In genomic region chr3:116327616-116328004, GRCm38 (mm10) we compare ENCODE assay signal across 10 mouse cellular contexts.
DNase-seq lines count a peak whose midpoint lies in the region; ATAC-seq lines count a peak whose summit lies in the region.
"Had no signal": no experiment of that assay in that cellular context is flagged by ENCODE, and none has a peak within 500 bp of the region (broad histone marks: within the 10 kb centered on the region; RNA-seq: fewer than 3 reads in every experiment).

No protein-coding gene starts in this region.

- no peaks in the 10 kb centered on the region for H3K9me3 ChIP-seq in heart, embryonic 15.5 days (replicated peaks)
- no peaks in the 10 kb centered on the region for H3K9me3 ChIP-seq in intestine, embryonic 15.5 days
- H3K9me3 ChIP-seq: liver, embryonic 15.5 days had no signal

- H3K4me1 ChIP-seq in heart, embryonic 15.5 days (replicated peaks): peaks cover 6% of the 10 kb centered on the region
- H3K4me1 ChIP-seq in intestine, embryonic 15.5 days (replicated peaks): peaks cover 4% of the 10 kb centered on the region

- H3K36me3 ChIP-seq in heart, embryonic 15.5 days: no peaks in the 10 kb centered on the region
- H3K36me3 ChIP-seq in intestine, embryonic 15.5 days: no peaks in the 10 kb centered on the region

- ATAC-seq in heart, embryonic 15.5 days (replicated peaks; ENCODE audit: insufficient number of reproducible peaks, insufficient read depth, low FRiP score, low read depth): no peak
- ATAC-seq in intestine, embryonic 15.5 days: peak; percentile 19; the same call in 1 of the 2 replicates

- no peak overlapping the region for H3K27ac ChIP-seq in heart, embryonic 15.5 days
- no peak overlapping the region for H3K27ac ChIP-seq in intestine, embryonic 15.5 days
- H3K27ac ChIP-seq: liver, embryonic 15.5 days had no signal

- H3K4me3 ChIP-seq in heart, embryonic 15.5 days: no peak overlapping the region
- no peak overlapping the region for H3K4me3 ChIP-seq in intestine, embryonic 15.5 days (replicated peaks)
- H3K4me3 ChIP-seq: erythroblast, embryonic 14.5 days; liver, embryonic 15.5 days had no signal

- H3K4me2 ChIP-seq in heart, embryonic 15.5 days: peak overlapping the region; percentile 63; the same call in 1 of the 2 replicates
- no peak overlapping the region for H3K4me2 ChIP-seq in intestine, embryonic 15.5 days (replicated peaks)

- H3K9ac ChIP-seq in heart, embryonic 15.5 days: no peak overlapping the region
- H3K9ac ChIP-seq in intestine, embryonic 15.5 days: no peak overlapping the region
- H3K9ac ChIP-seq: liver, embryonic 15.5 days had no signal

- no peak for DNase-seq in heart, adult 8-10 months (ENCODE audit: low spot score)
- DNase-seq in thymus, postnatal 4 days: peak; percentile 13
- DNase-seq in thymus, postnatal 36 days: no peak
- no peak for DNase-seq in gastrocnemius, adult 8-10 months (ENCODE audit: low spot score in 2 of 2)
- no peak for DNase-seq in urinary bladder, postnatal 25 days (ENCODE audit: low spot score)
- no peak for DNase-seq in kidney, postnatal 25 days

- H3K27me3 ChIP-seq in heart, embryonic 15.5 days: no peaks in the 10 kb centered on the region
- H3K27me3 ChIP-seq in intestine, embryonic 15.5 days (replicated peaks): no peaks in the 10 kb centered on the region
- H3K27me3 ChIP-seq: liver, embryonic 15.5 days had no signal

- WGBS in heart, embryonic 15.5 days: 41% methylated on average over 10 of the region's 10 CpGs
- WGBS in intestine, embryonic 15.5 days: 47% methylated on average over 10 of the region's 10 CpGs
